Mouse (Mus musculus): ENCODE results near the gene Ap1b1. TPM values are rescaled to one million over a fixed set of nuclear protein-coding genes. Genes with fewer than 3 reads are reported as not detected.
A peak's percentile ranks its signal among the peaks of the same experiment; 100 is the strongest.

The Ap1b1 gene
- polyA plus RNA-seq, 1 experiment, result 185 TPM

DNA sequence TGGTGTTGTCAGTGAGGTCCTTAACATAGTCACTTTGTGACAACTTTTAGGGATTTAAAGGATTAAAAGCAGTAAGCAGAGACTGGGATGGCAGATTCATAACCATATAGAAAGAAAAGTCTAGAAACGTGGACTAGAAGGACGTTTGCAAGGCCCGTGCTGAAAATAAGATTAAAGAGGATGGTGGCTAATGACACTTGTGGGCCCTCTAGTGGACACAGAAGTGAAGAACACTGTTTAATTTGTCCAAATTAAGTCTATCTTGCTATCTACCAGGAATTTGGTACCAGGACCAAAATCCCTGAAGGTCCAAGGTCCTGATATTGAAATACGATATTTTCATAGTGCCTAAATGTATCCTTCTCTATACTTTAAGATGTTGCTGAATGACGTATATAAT is 2.4 kb upstream of the Ap1b1 start:
- Histone ChIP-seq H3K27ac (ENCODE audit: insufficient read depth, low read depth, low read length) (no peak overlapping the region), H3K4me1 (ENCODE audit: control insufficient read depth, insufficient read depth, low read length) (peaks cover 18% of the 10 kb centered on the region), H3K4me3 (ENCODE audit: insufficient read depth, low read length) (no peak overlapping the region)
- TF ChIP-seq CTCF (IDR thresholded peaks at IDR 0.05; ENCODE audit: low read depth, low read length) (no peak), POLR2A (IDR thresholded peaks at IDR 0.05; ENCODE audit: borderline replicate concordance, low read depth, low read length) (no peak)

DNA sequence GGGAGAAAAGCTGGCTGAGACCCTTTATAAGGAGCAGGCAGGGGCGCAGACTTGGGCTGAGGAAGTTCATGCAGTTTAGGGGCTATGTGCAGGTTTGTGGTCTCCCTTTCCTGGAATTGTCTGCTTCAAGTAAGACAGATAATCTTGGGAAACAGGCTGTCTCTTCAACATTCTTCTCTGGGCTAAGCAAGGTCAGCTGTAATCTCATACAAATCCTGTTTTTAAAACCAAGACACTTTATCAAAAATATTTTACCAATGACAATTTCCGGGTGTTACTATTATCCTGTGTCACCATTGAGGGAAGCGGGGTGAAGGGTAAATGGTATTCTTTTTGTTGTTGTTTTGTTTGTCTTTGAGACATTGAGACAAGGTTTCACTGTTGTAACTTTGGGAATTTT is 1.8 kb upstream of the Ap1b1 start:
- Histone ChIP-seq H3K27ac (ENCODE audit: insufficient read depth, low read depth, low read length) (no peak overlapping the region), H3K4me3 (ENCODE audit: insufficient read depth, low read length) (no peak overlapping the region), H3K4me1 (ENCODE audit: control insufficient read depth, insufficient read depth, low read length) (peaks cover 23% of the 10 kb centered on the region)
- no peak for TF ChIP-seq CTCF (IDR thresholded peaks at IDR 0.05; ENCODE audit: low read depth, low read length)
- no peak for TF ChIP-seq POLR2A (IDR thresholded peaks at IDR 0.05; ENCODE audit: borderline replicate concordance, low read depth, low read length)

DNA sequence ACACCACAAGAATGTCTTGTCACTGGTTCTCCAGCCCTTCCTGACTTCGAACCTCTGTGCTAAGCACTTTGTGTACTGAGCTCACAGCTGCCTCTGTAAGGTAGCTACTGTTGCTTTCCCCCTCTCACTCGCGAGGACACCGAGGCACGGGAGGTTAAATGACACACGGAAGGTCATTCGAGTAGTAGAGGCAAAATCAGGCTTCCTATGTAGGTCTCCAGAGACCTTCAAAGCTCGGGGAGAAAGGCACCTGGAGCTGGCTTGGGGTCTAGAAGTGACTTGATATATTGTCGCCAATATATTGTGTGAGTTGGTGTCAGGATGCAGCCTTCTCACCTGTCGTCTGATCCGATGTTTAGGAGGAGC is 846 bp downstream of the Ap1b1 start:
- Histone ChIP-seq H3K4me1 (ENCODE audit: control insufficient read depth, insufficient read depth, low read length) (peaks cover 26% of the 10 kb centered on the region), H3K27ac (ENCODE audit: insufficient read depth, low read depth, low read length) (peak overlapping the region; percentile 28), H3K4me3 (ENCODE audit: insufficient read depth, low read length) (peak overlapping the region; percentile 72)
- no peak for TF ChIP-seq POLR2A (IDR thresholded peaks at IDR 0.05; ENCODE audit: borderline replicate concordance, low read depth, low read length)

- Histone ChIP-seq H3K4me3 (ENCODE audit: insufficient read depth, low read length) (no peak overlapping the region), H3K27ac (ENCODE audit: insufficient read depth, low read depth, low read length) (peak overlapping the region; percentile 71), H3K4me1 (ENCODE audit: control insufficient read depth, insufficient read depth, low read length) (peaks cover 26% of the 10 kb centered on the region)
- TF ChIP-seq CTCF (IDR thresholded peaks at IDR 0.05; ENCODE audit: low read depth, low read length) (no peak), POLR2A (IDR thresholded peaks at IDR 0.05; ENCODE audit: borderline replicate concordance, low read depth, low read length) (no peak)
These were observed 2.6 kb downstream of the Ap1b1 start for GRCm38 (mm10) chr11:4989187-4989586.

DNA sequence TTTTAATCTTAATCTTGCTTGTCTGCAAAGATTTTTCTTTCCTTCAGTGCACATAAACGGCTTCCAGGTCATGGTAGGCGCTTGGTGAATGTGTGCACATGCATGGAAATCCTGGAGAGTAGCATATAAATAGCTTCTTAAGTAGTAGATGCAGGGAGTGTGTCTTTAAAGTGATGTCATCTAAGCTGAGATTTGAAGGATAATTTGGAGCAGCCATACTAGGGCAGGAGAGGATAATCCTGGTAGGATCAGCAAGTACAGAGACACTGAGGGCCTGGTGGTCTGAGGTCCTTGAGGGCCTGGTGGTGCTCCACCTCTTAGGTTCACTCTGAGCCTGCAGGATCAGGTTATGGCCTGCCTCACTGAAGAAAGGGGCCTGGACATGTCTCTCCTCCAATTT is 5.8 kb downstream of the Ap1b1 start:
- no peak for TF ChIP-seq POLR2A (IDR thresholded peaks at IDR 0.05; ENCODE audit: borderline replicate concordance, low read depth, low read length)
- no peak for TF ChIP-seq CTCF (IDR thresholded peaks at IDR 0.05; ENCODE audit: low read depth, low read length)
- Histone ChIP-seq H3K27ac (ENCODE audit: insufficient read depth, low read depth, low read length) (no peak overlapping the region), H3K4me3 (ENCODE audit: insufficient read depth, low read length) (no peak overlapping the region), H3K4me1 (ENCODE audit: control insufficient read depth, insufficient read depth, low read length) (peaks cover 28% of the 10 kb centered on the region)

GRCm38 (mm10) chr11:4995676-4996075 is 9.1 kb downstream of the Ap1b1 start:
- Histone ChIP-seq H3K4me1 (ENCODE audit: control insufficient read depth, insufficient read depth, low read length) (peaks cover 22% of the 10 kb centered on the region), H3K4me3 (ENCODE audit: insufficient read depth, low read length) (no peak overlapping the region), H3K27ac (ENCODE audit: insufficient read depth, low read depth, low read length) (no peak overlapping the region)
- TF ChIP-seq CTCF (IDR thresholded peaks at IDR 0.05; ENCODE audit: low read depth, low read length), result no peak
- no peak for TF ChIP-seq POLR2A (IDR thresholded peaks at IDR 0.05; ENCODE audit: borderline replicate concordance, low read depth, low read length)

DNA sequence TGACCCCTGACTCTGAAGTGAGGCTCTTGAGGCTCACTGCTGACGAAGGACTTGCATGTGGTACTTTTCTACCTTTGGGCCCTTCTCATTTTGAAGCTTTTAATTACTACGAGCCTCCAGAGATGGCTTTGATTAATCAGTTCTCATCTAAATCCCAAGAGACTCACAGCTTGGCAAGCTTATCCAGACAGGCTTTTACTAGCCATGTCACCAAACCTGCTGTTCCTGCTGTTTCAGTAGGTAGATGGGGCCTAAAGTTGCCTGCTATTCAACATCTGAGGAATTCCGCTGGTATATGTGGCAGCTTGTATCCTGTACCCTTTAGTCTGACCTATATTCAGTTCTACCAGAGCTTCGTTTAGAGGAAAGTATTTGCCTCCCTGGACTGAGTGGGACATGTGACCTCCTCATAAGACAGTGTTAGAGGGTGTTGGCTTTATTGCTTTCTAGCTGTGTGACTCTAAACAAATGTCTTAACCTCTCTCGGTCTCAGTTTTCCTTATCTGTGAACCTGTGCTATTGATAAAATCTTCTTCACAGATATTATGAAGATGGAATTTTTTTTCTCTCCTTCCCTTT is 10.1 kb downstream of the Ap1b1 start:
- H3K4me3 ChIP-seq (ENCODE audit: insufficient read depth, low read length), result no peak overlapping the region
- no peak for TF ChIP-seq CTCF (IDR thresholded peaks at IDR 0.05; ENCODE audit: low read depth, low read length)
- no peak for TF ChIP-seq POLR2A (IDR thresholded peaks at IDR 0.05; ENCODE audit: borderline replicate concordance, low read depth, low read length)
- H3K4me1 ChIP-seq (ENCODE audit: control insufficient read depth, insufficient read depth, low read length), result peaks cover 22% of the 10 kb centered on the region
- no peak overlapping the region for H3K27ac ChIP-seq (ENCODE audit: insufficient read depth, low read depth, low read length)

DNA sequence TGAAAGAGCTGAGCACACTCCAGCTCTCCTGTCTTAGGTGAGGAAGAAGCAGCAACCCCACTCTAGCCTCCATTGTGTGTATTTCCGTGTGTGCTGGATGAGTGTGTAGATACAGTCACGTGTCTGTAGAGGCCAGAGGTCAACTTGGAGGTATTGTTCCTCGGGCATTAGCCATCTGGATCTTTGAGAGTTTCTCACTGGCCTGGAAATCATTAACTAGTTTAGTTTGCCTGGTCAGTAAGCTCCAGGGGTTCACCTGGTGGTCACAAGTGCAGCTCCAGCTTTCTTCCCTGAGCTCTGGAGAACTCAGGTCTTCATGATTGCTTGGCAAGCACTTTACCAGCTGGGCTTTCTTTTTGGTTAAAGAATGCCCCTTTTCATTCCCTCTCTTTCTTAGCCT is 11.7 kb downstream of the Ap1b1 start:
- Histone ChIP-seq H3K4me3 (ENCODE audit: insufficient read depth, low read length) (no peak overlapping the region), H3K4me1 (ENCODE audit: control insufficient read depth, insufficient read depth, low read length) (peaks cover 22% of the 10 kb centered on the region), H3K27ac (ENCODE audit: insufficient read depth, low read depth, low read length) (no peak overlapping the region)
- TF ChIP-seq CTCF (IDR thresholded peaks at IDR 0.05; ENCODE audit: low read depth, low read length) (no peak), POLR2A (IDR thresholded peaks at IDR 0.05; ENCODE audit: borderline replicate concordance, low read depth, low read length) (no peak)

- TF ChIP-seq POLR2A (IDR thresholded peaks at IDR 0.05; ENCODE audit: borderline replicate concordance, low read depth, low read length), result no peak
- no peak for TF ChIP-seq CTCF (IDR thresholded peaks at IDR 0.05; ENCODE audit: low read depth, low read length)
These were observed 12.1 kb downstream of the Ap1b1 start for GRCm38 (mm10) chr11:4998762-4999161.

DNA sequence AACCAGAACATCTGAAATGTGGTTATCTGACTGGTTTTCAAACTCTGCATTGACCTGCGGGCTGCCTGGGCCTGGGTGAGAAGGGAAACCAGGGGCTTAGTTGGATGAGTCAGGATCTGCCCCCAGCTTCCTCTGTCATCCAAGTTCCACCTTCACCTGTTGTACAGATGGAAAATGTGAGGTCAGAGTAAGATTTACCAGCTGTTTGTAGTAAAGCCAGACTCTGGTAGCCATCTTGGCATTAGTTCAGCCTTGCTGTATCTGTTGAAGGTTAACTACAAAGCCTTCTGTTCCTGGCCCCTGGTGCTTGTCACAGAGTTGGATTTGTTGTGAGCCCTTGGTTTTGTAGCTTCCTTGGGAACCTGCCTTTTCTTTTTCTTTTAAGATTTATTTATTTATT is 13.6 kb downstream of the Ap1b1 start:
- peaks cover 21% of the 10 kb centered on the region for H3K4me1 ChIP-seq (ENCODE audit: control insufficient read depth, insufficient read depth, low read length)
- TF ChIP-seq CTCF (IDR thresholded peaks at IDR 0.05; ENCODE audit: low read depth, low read length) (no peak), POLR2A (IDR thresholded peaks at IDR 0.05; ENCODE audit: borderline replicate concordance, low read depth, low read length) (no peak)
- H3K4me3 ChIP-seq (ENCODE audit: insufficient read depth, low read length), result no peak overlapping the region
- H3K27ac ChIP-seq (ENCODE audit: insufficient read depth, low read depth, low read length), result no peak overlapping the region

More at GRCm38 (mm10) chr11:4998762-4999161, 12.1 kb downstream of the Ap1b1 start:
- H3K4me3 ChIP-seq (ENCODE audit: insufficient read depth, low read length), result no peak overlapping the region
- H3K4me1 ChIP-seq (ENCODE audit: control insufficient read depth, insufficient read depth, low read length), result peaks cover 22% of the 10 kb centered on the region
- no peak overlapping the region for H3K27ac ChIP-seq (ENCODE audit: insufficient read depth, low read depth, low read length)

GRCm38 (mm10) chr11:5002826-5003225 is 16.2 kb downstream of the Ap1b1 start:
- no peak overlapping the region for H3K4me3 ChIP-seq (ENCODE audit: insufficient read depth, low read length)
- H3K4me1 ChIP-seq (ENCODE audit: control insufficient read depth, insufficient read depth, low read length), result peaks cover 27% of the 10 kb centered on the region
- no peak overlapping the region for H3K27ac ChIP-seq (ENCODE audit: insufficient read depth, low read depth, low read length)
- TF ChIP-seq CTCF (IDR thresholded peaks at IDR 0.05; ENCODE audit: low read depth, low read length), result no peak

Measured in bone marrow macrophage, adult 2 months (primary cell).